Mouse (Mus musculus) kidney, postnatal 36 days (tissue): ENCODE results near the gene Tmem135.
"Not testable (repeated sequence)": the region's sequence is repeated elsewhere in the genome, so short reads cannot be mapped to it uniquely, and the experiment has no call there.

Source experiments
- DNase-seq, 2 experiments: peaks; one replicate each; pipeline ENCODE4 v3.0.0; 2021 to 2022; ENCODE audit warnings: mixed read lengths in 2 of 2

Gene Tmem135

GRCm38 (mm10) chr7:89380935-89381705 lies 22.9 kb downstream of the Tmem135 start:
- no peak for DNase-seq

GRCm38 (mm10) chr7:89371623-89372295 lies 32.3 kb downstream of the Tmem135 start:
- DNase-seq, result no peak

GRCm38 (mm10) chr7:89370917-89371316 lies 33.1 kb downstream of the Tmem135 start:
- DNase-seq, result peak; percentile 72 to 73

- DNase-seq, result no peak
Measured at GRCm38 (mm10) chr7:89370086-89370485, 33.9 kb downstream of the Tmem135 start.

GRCm38 (mm10) chr7:89367643-89368042 lies 36.4 kb downstream of the Tmem135 start:
- DNase-seq, result peak in 1 of 2 experiments; percentile 11

GRCm38 (mm10) chr7:89365135-89365880 lies 38.7 kb downstream of the Tmem135 start:
- DNase-seq, result no peak

GRCm38 (mm10) chr7:89363975-89364374 lies 40.0 kb downstream of the Tmem135 start:
- no peak for DNase-seq

GRCm38 (mm10) chr7:89356307-89356706 lies 47.7 kb downstream of the Tmem135 start:
- no peak for DNase-seq

GRCm38 (mm10) chr7:89355519-89356255 lies 48.3 kb downstream of the Tmem135 start:
- no peak for DNase-seq

- no peak for DNase-seq
Measured at GRCm38 (mm10) chr7:89342021-89342420, 62.0 kb downstream of the Tmem135 start.

- DNase-seq, result no peak
Measured at GRCm38 (mm10) chr7:89339808-89340207, 64.2 kb downstream of the Tmem135 start.

- no peak for DNase-seq
Measured at GRCm38 (mm10) chr7:89339142-89339435, 64.9 kb downstream of the Tmem135 start.

- DNase-seq, result peak; percentile 95 to 97
Measured at GRCm38 (mm10) chr7:89338350-89339141, 65.5 kb downstream of the Tmem135 start.

GRCm38 (mm10) chr7:89337711-89338349 lies 66.2 kb downstream of the Tmem135 start:
- DNase-seq, result no peak

- no peak for DNase-seq
Measured at GRCm38 (mm10) chr7:89336434-89336833, 67.6 kb downstream of the Tmem135 start.

- DNase-seq, result no peak
Measured at GRCm38 (mm10) chr7:89335316-89335715, 68.7 kb downstream of the Tmem135 start.

- no peak for DNase-seq
Measured at GRCm38 (mm10) chr7:89329896-89330295, 74.1 kb downstream of the Tmem135 start.

- DNase-seq, result peak in 1 of 2 experiments; percentile 44
Measured at GRCm38 (mm10) chr7:89327731-89328130, 76.3 kb downstream of the Tmem135 start.

- DNase-seq, result peak in 1 of 2 experiments; percentile 49
Measured at GRCm38 (mm10) chr7:89326761-89327160, 77.3 kb downstream of the Tmem135 start.

GRCm38 (mm10) chr7:89326202-89326601 lies 77.8 kb downstream of the Tmem135 start:
- no peak for DNase-seq

GRCm38 (mm10) chr7:89322741-89323140 lies 81.3 kb downstream of the Tmem135 start:
- DNase-seq, result not testable (repeated sequence)

- no peak for DNase-seq
Measured at GRCm38 (mm10) chr7:89319351-89319750, 84.7 kb downstream of the Tmem135 start.
